Mouse (Mus musculus): ENCODE measurements around the gene Lpp.

GRCm38 (mm10) chr16:24494531-24494930 lies 101.2 kb downstream of the Lpp start:
- no peak for TF ChIP-seq CTCF (IDR thresholded peaks at IDR 0.05; ENCODE audit: low read depth, low read length)
- TF ChIP-seq GATA1 (IDR thresholded peaks at IDR 0.05; ENCODE audit: borderline replicate concordance, low read length): no peak
- TF ChIP-seq TAL1 (conservative IDR thresholded peaks at IDR 0.05; ENCODE audit: low read depth, low read length): no peak
- TF ChIP-seq GATA2 (IDR thresholded peaks at IDR 0.05; ENCODE audit: borderline replicate concordance, low read depth, low read length): no peak
- TF ChIP-seq POLR2AphosphoS5 (IDR thresholded peaks at IDR 0.05; ENCODE audit: insufficient replicate concordance, low read depth, low read length): no peak
